Mouse (Mus musculus): ENCODE measurements around the gene Amz2.
"Not testable (repeated sequence)": the region's sequence is repeated elsewhere in the genome, so short reads cannot be mapped to it uniquely, and the experiment has no call there.

Amz2 gene

GRCm38 (mm10) chr11:109492847-109493464 is 67.2 kb downstream of the Amz2 start:
- not testable (repeated sequence) for DNase-seq (ENCODE audit: extremely low read depth, low read depth)

- DNase-seq (ENCODE audit: extremely low read depth, low read depth) = no peak
These were observed 69.4 kb downstream of the Amz2 start for GRCm38 (mm10) chr11:109494890-109495770.

- DNase-seq (ENCODE audit: extremely low read depth, low read depth) = no peak
These were observed 70.2 kb downstream of the Amz2 start for GRCm38 (mm10) chr11:109495771-109496474.

GRCm38 (mm10) chr11:109496475-109496993 is 70.8 kb downstream of the Amz2 start:
- DNase-seq (ENCODE audit: extremely low read depth, low read depth) = no peak

GRCm38 (mm10) chr11:109496996-109497714 is 71.4 kb downstream of the Amz2 start:
- no peak for DNase-seq (ENCODE audit: extremely low read depth, low read depth)

GRCm38 (mm10) chr11:109497990-109498389 is 72.2 kb downstream of the Amz2 start:
- no peak for DNase-seq (ENCODE audit: extremely low read depth, low read depth)

GRCm38 (mm10) chr11:109500206-109500605 is 74.5 kb downstream of the Amz2 start:
- DNase-seq (ENCODE audit: extremely low read depth, low read depth) = no peak
